Mouse (Mus musculus) megakaryocyte-erythroid progenitor cell, adult 5-6 weeks (primary cell): ENCODE measurements around the gene Dnah17. TPM values are rescaled to one million over a fixed set of nuclear protein-coding genes. Genes with fewer than 3 reads are reported as not detected.

ENCODE experiments used
- ATAC-seq: replicated peaks from 2 replicates; pipeline ENCODE4 v1.8.0; 2016; ENCODE audit warnings: mild to moderate bottlenecking, inconsistent platforms; ENCODE audit not compliant: severe bottlenecking, poor library complexity, low FRiP score, low TSS enrichment
- total RNA-seq, 2 experiments: library from RNA; stranded (forward) in 1 of 2; stranded (reverse) in 1 of 2; fragments of 200-1000, 215-1000 nt in 1 of 2; fragments of >200 nt in 1 of 2; fragmentation: Nextera tagmentation in 1 of 2; gene quantifications; 2 replicates each; pipeline ENCODE4 v1.2.3; 2014 to 2017

The Dnah17 gene
- 0.05 and 1.2 TPM in 2 replicates for total RNA-seq (2014; fragmentation: Nextera tagmentation)
- total RNA-seq (2017): 0.04 TPM in 1 of 2 replicates, not detected in the other

DNA sequence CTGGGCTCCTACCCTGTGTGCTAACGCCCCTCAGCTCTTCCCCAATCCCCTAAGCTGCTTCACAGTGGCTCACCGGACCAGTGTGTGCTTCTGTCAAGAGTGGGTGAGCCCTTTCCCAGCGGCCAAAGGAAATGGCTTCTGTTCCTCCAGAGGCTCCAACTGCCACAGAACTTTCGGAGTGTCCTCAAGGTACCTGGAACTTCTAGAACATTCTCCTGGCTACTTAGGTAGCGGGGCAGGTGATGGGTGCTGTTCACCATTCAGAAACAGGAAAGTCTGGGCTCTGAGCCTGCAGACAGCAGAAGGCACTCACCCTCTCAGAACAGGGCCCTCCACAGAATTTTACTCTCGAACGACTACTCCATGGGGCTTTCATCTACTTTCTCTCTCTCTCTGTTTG lies at the start of gene Dnah17:
Dnah17 (minus strand) TSS at position 101 of the 400 bp plus-strand sequence.
- ATAC-seq: no peak

GRCm38 (mm10) chr11:118180199-118180598 lies 49.8 kb upstream of the Dnah17 start:
- no peak for ATAC-seq

DNA sequence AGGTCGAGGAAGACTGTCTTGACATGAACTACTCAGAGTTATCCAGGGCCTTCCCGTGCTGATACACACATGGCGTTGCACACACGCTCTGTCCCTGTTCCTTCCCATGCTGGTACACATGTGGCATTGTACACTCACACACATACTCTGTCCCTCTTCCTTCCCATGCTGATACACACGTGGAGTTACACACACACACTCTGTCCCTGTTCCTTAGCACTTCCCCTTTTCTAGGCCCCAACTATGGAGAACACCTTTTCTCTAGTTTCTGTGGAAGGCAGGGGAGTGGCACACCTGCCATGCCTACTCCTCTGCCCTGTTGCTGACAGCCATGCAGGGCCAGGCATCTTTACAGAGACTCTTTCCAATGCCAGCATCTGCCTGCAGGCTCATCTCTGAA lies 47.8 kb upstream of the Dnah17 start:
- ATAC-seq: no peak

- no peak for ATAC-seq
Observed at GRCm38 (mm10) chr11:118174752-118175151, 44.3 kb upstream of the Dnah17 start.

DNA sequence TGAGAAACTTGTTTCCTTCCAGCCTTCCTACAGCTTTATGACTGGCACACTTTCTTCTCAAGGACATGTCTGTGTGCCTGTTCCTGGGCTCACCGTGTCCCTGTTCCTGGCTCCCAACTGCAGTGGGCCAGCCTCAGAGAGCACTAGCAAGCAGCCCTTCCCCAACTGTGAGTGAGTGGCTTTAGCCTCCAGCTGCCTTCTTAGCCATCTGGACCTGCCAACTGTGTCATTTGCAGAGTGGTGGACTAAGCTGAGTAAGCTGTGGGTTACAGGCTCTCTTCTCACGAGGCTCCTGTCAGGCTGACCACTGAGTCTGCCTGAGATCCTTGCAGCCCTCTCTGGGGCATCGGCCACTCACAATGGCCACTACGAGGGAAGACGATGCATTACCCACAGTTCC lies 42.3 kb upstream of the Dnah17 start:
- no peak for ATAC-seq

DNA sequence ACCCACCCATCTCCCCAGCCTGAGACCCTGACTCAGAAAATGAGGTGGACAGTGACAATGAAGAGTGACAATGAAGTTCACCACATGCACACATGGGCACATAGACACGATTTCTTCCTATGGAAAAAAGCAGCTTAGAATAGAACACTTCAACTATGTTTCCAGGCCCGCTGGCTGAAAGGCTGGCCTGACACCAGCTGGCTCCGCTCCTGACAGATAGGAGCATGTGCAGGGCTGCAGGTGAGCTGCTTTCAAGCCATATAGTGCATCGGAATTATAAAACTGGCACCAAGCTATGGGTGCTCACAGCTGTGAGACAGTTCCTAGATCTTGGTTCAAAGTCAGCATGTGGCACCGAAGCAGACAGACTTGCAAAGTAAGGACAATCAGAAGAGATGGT lies 39.9 kb upstream of the Dnah17 start:
- ATAC-seq: no peak

DNA sequence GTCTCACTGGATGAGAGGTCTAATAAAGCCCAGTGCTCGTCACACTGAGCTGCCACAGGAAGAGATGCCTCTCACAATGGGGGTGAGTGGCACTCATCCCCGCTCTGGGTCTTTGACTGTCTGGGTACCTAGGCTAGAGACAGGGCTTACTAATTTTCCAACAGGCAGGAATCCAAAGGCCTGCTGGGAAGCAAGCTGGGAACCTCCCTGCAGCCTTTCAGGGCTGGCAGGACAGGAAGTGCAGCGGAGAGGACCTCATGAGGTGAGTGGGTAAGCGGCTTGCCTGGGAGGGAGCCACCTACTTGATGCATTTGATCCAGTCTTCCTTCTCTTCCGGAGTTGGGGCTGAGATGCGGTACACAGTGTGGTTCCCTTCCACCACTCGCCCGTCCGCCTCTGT lies 38.3 kb upstream of the Dnah17 start:
- ATAC-seq: no peak

DNA sequence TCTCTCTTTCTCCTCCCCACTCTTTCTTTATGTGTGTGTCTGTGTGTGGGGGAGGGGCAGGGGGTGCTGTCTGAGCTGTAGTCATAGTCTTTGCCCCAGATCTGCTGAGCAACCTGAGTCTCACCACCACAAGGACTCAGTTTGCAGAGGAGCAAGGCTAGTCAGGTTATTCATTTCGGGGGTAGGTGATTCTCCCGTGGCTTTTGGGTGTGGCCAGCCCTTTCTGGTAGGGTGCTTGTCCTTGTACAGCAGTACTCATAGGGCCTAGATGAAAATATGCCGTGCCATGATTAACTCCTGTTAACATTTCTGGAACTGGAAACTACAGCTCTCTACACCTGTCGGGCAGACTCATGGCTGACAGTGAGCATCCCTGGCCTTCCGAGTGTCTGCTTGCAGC lies 36.2 kb upstream of the Dnah17 start:
- ATAC-seq: no peak

- ATAC-seq: no peak
Observed at GRCm38 (mm10) chr11:118165681-118166080, 35.2 kb upstream of the Dnah17 start.

GRCm38 (mm10) chr11:118164566-118164965 lies 34.1 kb upstream of the Dnah17 start:
- no peak for ATAC-seq

DNA sequence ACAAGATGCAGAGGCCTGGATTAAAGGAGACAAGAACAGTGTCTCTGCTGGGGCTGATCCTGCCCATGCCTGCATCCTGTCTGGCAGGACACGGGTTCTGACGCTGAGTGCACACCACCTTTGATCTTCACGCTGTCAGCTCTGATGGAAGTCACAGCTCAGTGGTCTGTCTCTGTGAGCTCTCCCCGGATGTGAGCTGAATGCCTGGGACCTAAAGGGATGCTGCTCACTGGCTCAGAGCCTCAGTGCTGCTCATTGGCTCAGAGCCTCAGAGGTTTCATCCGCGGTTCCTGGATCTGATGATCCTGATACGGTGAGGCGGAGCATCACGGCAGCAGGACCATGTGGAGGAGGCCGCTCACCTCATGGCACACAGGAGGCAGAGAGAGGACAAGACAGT lies 31.8 kb upstream of the Dnah17 start:
- ATAC-seq: no peak

DNA sequence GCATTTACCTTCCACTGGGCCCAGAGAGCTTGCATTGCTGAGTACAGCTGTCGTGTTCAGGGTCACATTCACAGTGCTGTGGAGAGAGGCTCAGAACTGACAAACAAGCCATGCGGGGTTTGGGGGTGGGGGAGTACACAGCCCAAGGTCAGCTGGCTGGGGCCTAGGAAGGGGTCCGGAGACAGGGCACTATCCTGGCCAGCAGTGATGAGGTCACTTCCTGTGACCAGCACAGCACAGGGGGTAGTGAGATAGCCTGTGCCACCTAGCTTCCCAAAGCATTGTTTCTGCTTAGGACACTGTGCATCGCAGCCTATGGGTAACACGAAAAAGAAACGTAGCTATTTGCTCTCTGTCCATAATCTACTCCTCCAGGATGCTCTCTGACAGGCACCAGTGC lies 30.8 kb upstream of the Dnah17 start:
- no peak for ATAC-seq

DNA sequence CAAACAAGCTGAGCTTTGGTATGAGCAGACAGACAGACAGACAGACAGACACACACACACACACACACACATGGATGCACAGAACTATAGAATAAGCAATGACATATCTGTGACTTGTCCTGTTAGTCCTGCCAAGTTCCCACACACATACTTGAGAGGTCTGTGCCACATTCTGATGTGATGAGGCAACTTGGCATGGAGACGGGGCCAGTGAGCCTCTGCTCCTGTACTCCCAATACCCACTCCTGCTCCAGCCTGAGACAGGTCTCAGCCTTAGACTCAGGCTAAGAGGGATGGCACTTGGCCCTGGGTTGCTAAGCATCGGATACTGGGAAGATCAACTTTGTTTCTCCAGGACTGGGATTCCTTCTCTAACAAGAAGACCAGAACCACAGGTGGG lies 30.3 kb upstream of the Dnah17 start:
- ATAC-seq: no peak

DNA sequence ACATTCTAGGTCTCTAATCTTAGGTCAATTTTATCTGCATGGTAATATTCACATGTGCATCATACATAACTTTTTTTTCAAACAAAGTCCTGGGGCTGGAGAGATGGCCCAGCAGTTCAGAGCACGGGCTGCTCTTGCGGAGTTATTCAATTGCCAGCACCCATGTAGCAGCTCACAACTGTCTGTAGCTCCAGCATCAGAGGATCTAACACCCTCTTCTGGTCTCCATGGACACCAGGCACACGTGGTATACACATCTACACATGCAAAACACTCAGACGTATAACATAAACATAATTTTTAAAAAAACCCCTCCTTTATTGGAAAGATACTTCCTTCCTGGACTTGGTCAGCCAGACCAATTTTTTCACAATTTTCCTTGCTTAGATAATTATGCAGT lies 28.3 kb upstream of the Dnah17 start:
- no peak for ATAC-seq

- no peak for ATAC-seq
Observed at GRCm38 (mm10) chr11:118156480-118157060, 26.1 kb upstream of the Dnah17 start.

DNA sequence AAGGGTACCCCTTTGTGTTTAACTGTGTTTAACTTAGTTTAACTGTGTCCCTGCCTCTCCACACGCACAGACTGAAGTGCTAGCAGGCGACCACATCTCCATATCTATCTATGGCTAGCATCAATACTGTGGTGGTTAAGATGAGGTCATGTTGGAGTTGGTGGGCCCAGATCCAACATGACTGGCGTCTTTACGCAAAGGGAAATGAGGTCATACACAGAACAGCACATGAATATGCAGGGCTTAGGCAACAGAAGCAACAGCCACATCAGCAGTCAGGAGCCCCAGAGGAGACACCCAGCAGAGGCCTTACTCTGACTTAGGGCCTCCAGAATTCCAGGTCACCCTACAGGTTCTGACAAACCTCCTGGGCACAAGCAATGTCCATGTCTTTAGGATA lies 22.5 kb upstream of the Dnah17 start:
- ATAC-seq: no peak

- ATAC-seq: no peak
Observed at GRCm38 (mm10) chr11:118151423-118152180, 21.2 kb upstream of the Dnah17 start.

GRCm38 (mm10) chr11:118150115-118150701 lies 19.8 kb upstream of the Dnah17 start:
- no peak for ATAC-seq

GRCm38 (mm10) chr11:118147877-118148637 lies 17.6 kb upstream of the Dnah17 start:
- ATAC-seq: no peak

DNA sequence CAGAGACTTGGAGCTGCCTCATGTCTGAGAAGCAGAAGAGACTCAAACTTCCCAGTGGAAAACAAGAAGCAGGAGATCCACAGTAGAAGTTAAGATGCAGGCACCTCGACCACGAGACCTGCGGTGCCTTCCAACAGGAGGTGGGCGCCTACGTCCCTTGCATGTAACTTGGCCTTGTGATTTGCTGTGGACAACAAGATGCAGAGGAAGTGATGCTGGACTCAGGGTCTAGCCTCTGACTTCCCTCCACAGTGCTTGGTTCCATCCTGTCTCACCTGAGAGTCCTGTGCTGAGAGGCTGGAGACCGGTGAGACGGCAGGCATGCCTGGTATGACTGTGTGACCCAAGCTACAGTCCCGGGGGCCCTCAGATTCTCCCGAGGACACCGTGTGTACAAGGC lies 16.0 kb upstream of the Dnah17 start:
- ATAC-seq: no peak
